Mouse (Mus musculus) heart, adult 2 months (tissue): Measurements from ENCODE around the gene Cyp27a1.

Experiments
- CTCF ChIP-seq: fragments of 200-600 bp; IDR thresholded peaks from 2 replicates; pipeline ENCODE4 v1.8.1; 2022; ENCODE audit warnings: antibody characterized with exemption, mild to moderate bottlenecking, moderate library complexity
- POLR2A ChIP-seq: fragments of 200-500 bp; IDR thresholded peaks from 2 replicates; pipeline ENCODE4 v1.6.1; 2011; ENCODE audit warnings: mild to moderate bottlenecking, low read depth, low read length, control low read depth; ENCODE audit not compliant: insufficient read depth

DNA sequence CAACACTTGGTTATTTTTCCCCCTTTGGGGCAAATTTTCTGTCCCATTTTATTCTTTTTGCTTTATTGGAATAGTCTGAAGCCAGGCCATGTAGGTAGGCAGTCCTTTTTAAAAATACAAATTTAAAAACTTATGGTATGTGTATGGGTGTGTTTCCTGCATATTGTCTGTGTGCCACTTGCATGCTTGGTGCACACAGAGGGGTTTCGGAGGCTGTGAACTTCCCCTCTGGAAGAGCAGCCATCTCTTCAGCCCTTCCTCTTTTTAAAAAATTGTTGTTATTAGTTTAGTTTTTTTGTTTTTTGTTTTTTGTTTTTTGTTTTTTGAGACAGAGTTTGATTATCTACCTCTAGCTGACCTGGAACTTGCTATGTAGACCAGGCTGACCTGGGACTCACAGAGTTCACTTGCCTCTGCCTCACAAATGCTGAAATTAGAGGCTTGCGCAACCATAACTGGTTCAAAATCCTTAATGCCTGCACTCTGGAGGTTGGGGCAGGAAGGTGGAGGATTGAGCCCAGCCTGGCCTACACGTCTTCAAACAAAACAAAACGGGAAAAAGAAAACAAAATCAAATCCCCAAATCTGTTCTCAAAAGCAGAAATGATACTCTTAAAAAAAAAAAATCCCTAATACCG, 794 bp upstream of the Cyp27a1 start:
- TF ChIP-seq CTCF (no peak), POLR2A (no peak)
